Mouse (Mus musculus): ENCODE results near the gene Tab3. TPM values are rescaled to one million over a fixed set of nuclear protein-coding genes. Genes with fewer than 3 reads are reported as not detected.

The Tab3 gene
- polyA plus RNA-seq (2015; fragmentation: Nextera tagmentation; extraction: Ambion mirVana): 6.4 and 8.1 TPM in 2 replicates

- peaks cover 4% of the 10 kb centered on the region; the same call in 1 of the 2 replicates for H3K4me1 ChIP-seq (ENCODE audit: control insufficient read depth, insufficient read depth, low read depth, low read length)
- H3K36me3 ChIP-seq (ENCODE audit: control insufficient read depth, insufficient read depth, low read length): no peaks in the 10 kb centered on the region
- H3K9me3 ChIP-seq (ENCODE audit: control insufficient read depth, low read length): peaks cover 3% of the 10 kb centered on the region; the same call in 1 of the 2 replicates
- H3K4me3 ChIP-seq (ENCODE audit: low read length): peak within 1 kb of the TSS; percentile 69
- no peaks in the 10 kb centered on the region for H3K27me3 ChIP-seq (replicated peaks; ENCODE audit: control insufficient read depth, insufficient read depth, low read length)
- H3K4me2 ChIP-seq (ENCODE audit: low read length): peak within 1 kb of the TSS; percentile 57
- peak within 1 kb of the TSS; percentile 72 for H3K27ac ChIP-seq (ENCODE audit: low read depth, low read length)
- ATAC-seq: peak; percentile 98
- 28% methylated on average over 47 of the region's 64 CpGs for WGBS
- peak within 1 kb of the TSS; percentile 77 for H3K9ac ChIP-seq (ENCODE audit: low read depth, low read length)
These were observed at the start of gene Tab3 for GRCm38 (mm10) chrX:85573532-85574181. Gene Tab3, plus strand, starts transcription at chrX:85574022.

DNA sequence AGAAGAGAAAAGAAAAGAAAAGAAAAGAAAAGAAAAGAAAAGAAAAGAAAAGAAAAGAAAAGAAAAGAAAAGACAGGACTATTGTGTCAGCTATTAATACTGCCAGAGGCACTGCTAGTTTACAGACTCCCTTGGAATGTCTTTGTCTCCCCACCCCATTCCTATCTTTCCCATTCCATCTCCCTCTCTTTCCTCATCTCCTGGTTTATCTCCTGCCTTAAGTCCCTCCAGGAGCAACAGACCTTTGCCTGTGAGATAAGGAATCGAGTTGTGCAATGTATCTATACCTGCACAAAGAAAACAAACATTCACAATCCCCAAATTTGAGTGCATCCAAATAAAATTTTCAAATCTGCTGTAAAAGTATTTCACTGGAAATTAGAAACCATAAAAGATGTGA is 48.3 kb upstream of the Tab3 start:
- no peak overlapping the region for H3K9ac ChIP-seq (ENCODE audit: low read depth, low read length)
- H3K4me2 ChIP-seq (ENCODE audit: low read length): no peak overlapping the region
- H3K27ac ChIP-seq (ENCODE audit: low read depth, low read length): no peak overlapping the region
- H3K4me1 ChIP-seq (ENCODE audit: control insufficient read depth, insufficient read depth, low read depth, low read length): no peaks in the 10 kb centered on the region
- no peaks in the 10 kb centered on the region for H3K27me3 ChIP-seq (replicated peaks; ENCODE audit: control insufficient read depth, insufficient read depth, low read length)
- ATAC-seq: no peak
- no peaks in the 10 kb centered on the region for H3K36me3 ChIP-seq (ENCODE audit: control insufficient read depth, insufficient read depth, low read length)
- no peaks in the 10 kb centered on the region for H3K9me3 ChIP-seq (ENCODE audit: control insufficient read depth, low read length)
- H3K4me3 ChIP-seq (ENCODE audit: low read length): no peak overlapping the region
- 88% methylated on average over 1 of the region's 1 CpGs for WGBS

DNA sequence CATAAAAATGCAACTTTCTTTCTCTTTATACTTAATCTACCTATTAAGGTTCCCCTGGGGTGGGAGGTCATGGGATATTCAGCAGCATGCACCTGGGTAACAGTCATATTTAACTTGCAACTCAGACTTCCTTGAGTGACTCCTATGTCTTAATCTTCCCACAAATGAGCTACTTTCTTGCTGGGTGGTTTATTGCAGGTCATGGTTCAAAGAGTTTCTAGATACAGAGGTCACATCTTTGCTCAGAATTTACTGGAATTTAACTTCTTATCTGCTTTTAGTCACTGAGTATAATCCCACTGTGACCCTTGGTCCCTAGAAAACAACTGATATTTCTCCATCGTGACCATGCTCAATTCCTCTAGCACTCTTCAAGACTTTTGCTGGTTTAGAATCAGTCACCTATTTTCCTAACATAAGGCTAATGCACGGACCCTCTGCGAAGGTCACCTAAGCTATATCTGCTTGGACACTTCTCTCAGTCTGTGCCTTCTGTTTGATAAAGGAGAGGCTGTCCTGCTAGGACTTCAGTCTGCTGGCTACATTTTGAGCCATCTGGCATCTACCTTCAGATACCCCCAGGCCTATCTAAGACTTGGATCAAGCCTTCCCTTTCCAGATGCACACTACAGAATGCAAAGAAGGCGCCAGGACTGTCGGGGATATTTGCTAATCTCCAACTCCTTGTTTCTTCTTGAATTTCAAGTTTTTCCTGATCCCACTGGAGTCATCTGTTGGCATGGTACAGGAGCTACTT is 47.4 kb upstream of the Tab3 start:
- WGBS: 82% methylated on average over 5 of the region's 5 CpGs
- Histone ChIP-seq H3K4me3 (ENCODE audit: low read length) (no peak overlapping the region), H3K27ac (ENCODE audit: low read depth, low read length) (no peak overlapping the region), H3K9ac (ENCODE audit: low read depth, low read length) (no peak overlapping the region), H3K9me3 (ENCODE audit: control insufficient read depth, low read length) (no peaks in the 10 kb centered on the region), H3K36me3 (ENCODE audit: control insufficient read depth, insufficient read depth, low read length) (no peaks in the 10 kb centered on the region), H3K4me2 (ENCODE audit: low read length) (no peak overlapping the region), H3K4me1 (ENCODE audit: control insufficient read depth, insufficient read depth, low read depth, low read length) (no peaks in the 10 kb centered on the region), H3K27me3 (replicated peaks; ENCODE audit: control insufficient read depth, insufficient read depth, low read length) (no peaks in the 10 kb centered on the region)
- no peak for ATAC-seq

DNA sequence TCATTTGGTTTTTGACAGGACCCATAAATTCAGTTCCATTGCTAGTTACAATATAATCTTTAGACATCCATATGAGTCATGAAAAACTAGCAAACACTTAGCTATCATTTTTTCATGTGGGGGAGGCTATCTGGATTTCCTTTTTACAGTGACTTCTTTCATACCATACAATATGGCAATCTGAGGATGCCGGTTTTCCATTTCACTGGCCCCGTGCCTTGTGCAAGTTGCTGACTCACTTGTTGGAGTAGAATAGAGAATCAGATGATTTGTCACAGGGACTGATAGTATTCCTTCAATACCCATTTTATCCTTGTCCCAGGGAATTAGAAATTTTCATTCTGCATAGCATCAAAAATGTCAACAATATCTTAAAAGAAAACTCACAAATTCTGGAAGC is 14.9 kb upstream of the Tab3 start:
- no peak overlapping the region for H3K9ac ChIP-seq (ENCODE audit: low read depth, low read length)
- WGBS: 81% methylated on average over 2 of the region's 2 CpGs
- no peak for ATAC-seq
- no peak overlapping the region for H3K27ac ChIP-seq (ENCODE audit: low read depth, low read length)
- no peaks in the 10 kb centered on the region for H3K4me1 ChIP-seq (ENCODE audit: control insufficient read depth, insufficient read depth, low read depth, low read length)
- H3K36me3 ChIP-seq (ENCODE audit: control insufficient read depth, insufficient read depth, low read length): no peaks in the 10 kb centered on the region
- H3K4me2 ChIP-seq (ENCODE audit: low read length): no peak overlapping the region
- H3K27me3 ChIP-seq (replicated peaks; ENCODE audit: control insufficient read depth, insufficient read depth, low read length): no peaks in the 10 kb centered on the region
- no peak overlapping the region for H3K4me3 ChIP-seq (ENCODE audit: low read length)
- no peaks in the 10 kb centered on the region for H3K9me3 ChIP-seq (ENCODE audit: control insufficient read depth, low read length)

- 85% methylated on average over 4 of the region's 4 CpGs for WGBS
- Histone ChIP-seq H3K9me3 (ENCODE audit: control insufficient read depth, low read length) (no peaks in the 10 kb centered on the region), H3K4me3 (ENCODE audit: low read length) (no peak overlapping the region), H3K9ac (ENCODE audit: low read depth, low read length) (no peak overlapping the region), H3K4me2 (ENCODE audit: low read length) (no peak overlapping the region), H3K27me3 (replicated peaks; ENCODE audit: control insufficient read depth, insufficient read depth, low read length) (no peaks in the 10 kb centered on the region), H3K36me3 (ENCODE audit: control insufficient read depth, insufficient read depth, low read length) (no peaks in the 10 kb centered on the region), H3K27ac (ENCODE audit: low read depth, low read length) (no peak overlapping the region), H3K4me1 (ENCODE audit: control insufficient read depth, insufficient read depth, low read depth, low read length) (no peaks in the 10 kb centered on the region)
- ATAC-seq: no peak
These were observed 7.6 kb upstream of the Tab3 start for GRCm38 (mm10) chrX:85566256-85566655.

DNA sequence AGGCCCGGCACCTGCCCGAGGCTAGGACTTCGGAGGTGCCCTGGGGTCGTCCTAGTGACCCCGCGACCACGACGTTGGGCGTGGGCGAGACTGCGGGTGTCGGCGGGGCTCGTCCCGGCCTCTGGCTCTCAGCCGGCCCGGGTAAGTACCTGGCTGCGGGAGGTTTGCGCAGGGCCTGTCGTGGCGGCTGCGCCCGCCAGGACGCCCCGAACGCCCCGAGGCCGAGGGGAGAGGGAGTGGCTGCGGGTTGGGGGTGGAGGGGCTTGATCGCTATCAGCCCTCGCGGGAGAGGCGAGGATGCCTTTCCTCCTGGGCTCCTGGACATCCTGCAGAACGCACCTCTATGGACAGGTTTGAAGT is 340 bp downstream of the Tab3 start:
- ATAC-seq: peak; percentile 67
- H3K27me3 ChIP-seq (replicated peaks; ENCODE audit: control insufficient read depth, insufficient read depth, low read length): no peaks in the 10 kb centered on the region
- peak overlapping the region; percentile 72 for H3K27ac ChIP-seq (ENCODE audit: low read depth, low read length)
- peak overlapping the region; percentile 77 for H3K9ac ChIP-seq (ENCODE audit: low read depth, low read length)
- peaks cover 4% of the 10 kb centered on the region; the same call in 1 of the 2 replicates for H3K4me1 ChIP-seq (ENCODE audit: control insufficient read depth, insufficient read depth, low read depth, low read length)
- peak overlapping the region; percentile 57 for H3K4me2 ChIP-seq (ENCODE audit: low read length)
- peaks cover 3% of the 10 kb centered on the region; the same call in 1 of the 2 replicates for H3K9me3 ChIP-seq (ENCODE audit: control insufficient read depth, low read length)
- 15% methylated on average over 15 of the region's 34 CpGs for WGBS
- H3K4me3 ChIP-seq (ENCODE audit: low read length): peak overlapping the region; percentile 69
- no peaks in the 10 kb centered on the region for H3K36me3 ChIP-seq (ENCODE audit: control insufficient read depth, insufficient read depth, low read length)

- WGBS: 86% methylated on average over 6 of the region's 6 CpGs
- Histone ChIP-seq H3K4me3 (ENCODE audit: low read length) (no peak overlapping the region), H3K36me3 (ENCODE audit: control insufficient read depth, insufficient read depth, low read length) (no peaks in the 10 kb centered on the region), H3K9me3 (ENCODE audit: control insufficient read depth, low read length) (peaks cover 3% of the 10 kb centered on the region; the same call in 1 of the 2 replicates), H3K4me2 (ENCODE audit: low read length) (no peak overlapping the region), H3K4me1 (ENCODE audit: control insufficient read depth, insufficient read depth, low read depth, low read length) (peaks cover 4% of the 10 kb centered on the region; the same call in 1 of the 2 replicates), H3K27me3 (replicated peaks; ENCODE audit: control insufficient read depth, insufficient read depth, low read length) (no peaks in the 10 kb centered on the region), H3K27ac (ENCODE audit: low read depth, low read length) (no peak overlapping the region), H3K9ac (ENCODE audit: low read depth, low read length) (no peak overlapping the region)
- no peak for ATAC-seq
These were observed 2.5 kb downstream of the Tab3 start for GRCm38 (mm10) chrX:85576310-85576709.

DNA sequence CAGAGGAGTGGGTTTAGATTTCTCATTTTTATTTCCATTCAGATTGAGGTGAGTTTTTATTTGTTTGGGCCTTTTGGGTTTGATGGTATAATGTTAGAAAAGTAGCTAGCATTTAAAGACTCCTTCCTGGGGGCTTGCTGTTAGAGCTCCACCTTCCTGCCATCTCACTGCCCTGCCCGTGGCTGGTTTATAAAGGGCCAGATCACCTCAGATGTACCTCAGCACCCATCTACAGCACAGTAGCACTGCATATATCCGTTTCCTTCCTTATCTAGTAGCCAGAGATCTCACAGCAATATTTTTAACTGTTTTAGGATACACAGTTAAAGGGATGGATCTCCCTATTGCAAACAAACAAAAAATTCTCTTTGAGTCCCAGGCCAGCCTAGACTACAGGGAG is 6.9 kb downstream of the Tab3 start:
- 73% methylated on average over 2 of the region's 2 CpGs for WGBS
- H3K27me3 ChIP-seq (replicated peaks; ENCODE audit: control insufficient read depth, insufficient read depth, low read length): no peaks in the 10 kb centered on the region
- no peaks in the 10 kb centered on the region for H3K9me3 ChIP-seq (ENCODE audit: control insufficient read depth, low read length)
- no peaks in the 10 kb centered on the region for H3K36me3 ChIP-seq (ENCODE audit: control insufficient read depth, insufficient read depth, low read length)
- no peak overlapping the region for H3K4me3 ChIP-seq (ENCODE audit: low read length)
- H3K27ac ChIP-seq (ENCODE audit: low read depth, low read length): no peak overlapping the region
- no peaks in the 10 kb centered on the region for H3K4me1 ChIP-seq (ENCODE audit: control insufficient read depth, insufficient read depth, low read depth, low read length)
- H3K4me2 ChIP-seq (ENCODE audit: low read length): no peak overlapping the region
- H3K9ac ChIP-seq (ENCODE audit: low read depth, low read length): no peak overlapping the region
- no peak for ATAC-seq

GRCm38 (mm10) chrX:85582517-85582916 is 8.7 kb downstream of the Tab3 start:
- Histone ChIP-seq H3K36me3 (ENCODE audit: control insufficient read depth, insufficient read depth, low read length) (no peaks in the 10 kb centered on the region), H3K9ac (ENCODE audit: low read depth, low read length) (no peak overlapping the region), H3K4me2 (ENCODE audit: low read length) (no peak overlapping the region), H3K27me3 (replicated peaks; ENCODE audit: control insufficient read depth, insufficient read depth, low read length) (no peaks in the 10 kb centered on the region), H3K4me3 (ENCODE audit: low read length) (no peak overlapping the region), H3K27ac (ENCODE audit: low read depth, low read length) (no peak overlapping the region), H3K4me1 (ENCODE audit: control insufficient read depth, insufficient read depth, low read depth, low read length) (no peaks in the 10 kb centered on the region), H3K9me3 (ENCODE audit: control insufficient read depth, low read length) (no peaks in the 10 kb centered on the region)
- 82% methylated on average over 1 of the region's 1 CpGs for WGBS
- no peak for ATAC-seq

All from hindbrain, embryonic 16.5 days (tissue).